Mouse (Mus musculus): ENCODE results near the gene 1700024B05Rik. TPM values are rescaled to one million over a fixed set of nuclear protein-coding genes. Genes with fewer than 3 reads are reported as not detected.
"Not testable (repeated sequence)": the region's sequence is repeated elsewhere in the genome, so short reads cannot be mapped to it uniquely, and the experiment has no call there.

The 1700024B05Rik gene
- polyA plus RNA-seq (2014; fragmentation: Nextera tagmentation; extraction: Ambion mirVana): not detected in 2 replicates

- not testable (repeated sequence) for H3K27ac ChIP-seq (ENCODE audit: low read depth); DNase-seq; H3K4me3 ChIP-seq (ENCODE audit: low read depth, low read length); H3K36me3 ChIP-seq (ENCODE audit: insufficient read depth); H3K4me1 ChIP-seq (ENCODE audit: insufficient read depth); H3K4me2 ChIP-seq; H3K9ac ChIP-seq; ATAC-seq (ENCODE audit: insufficient read depth); H3K27me3 ChIP-seq (ENCODE audit: insufficient read depth, low read length); H3K9me3 ChIP-seq (ENCODE audit: low read depth, low read length)
- WGBS: 68% methylated on average over 1 of the region's 2 CpGs
Observed at GRCm38 (mm10) chr14:41943695-41944094, at the start of gene 1700024B05Rik. Gene 1700024B05Rik, plus strand, starts transcription at chr14:41943995.

- DNase-seq; H3K9ac ChIP-seq; H3K27me3 ChIP-seq (ENCODE audit: insufficient read depth, low read length); H3K9me3 ChIP-seq (ENCODE audit: low read depth, low read length); H3K4me1 ChIP-seq (ENCODE audit: insufficient read depth); H3K4me3 ChIP-seq (ENCODE audit: low read depth, low read length); H3K4me2 ChIP-seq; H3K27ac ChIP-seq (ENCODE audit: low read depth); ATAC-seq (ENCODE audit: insufficient read depth); H3K36me3 ChIP-seq (ENCODE audit: insufficient read depth): not testable (repeated sequence)
- WGBS: no CpG with 5 or more reads among the region's 2 CpGs
Observed at GRCm38 (mm10) chr14:41907190-41907589, 36.6 kb upstream of the 1700024B05Rik start, which contains the start of gene Gm7980. Gene Gm7980, minus strand, starts transcription at chr14:41907290.

GRCm38 (mm10) chr14:41924649-41925048 is 19.1 kb upstream of the 1700024B05Rik start, which contains the start of gene 1700049E17Rik1:
Gene 1700049E17Rik1, plus strand, starts transcription at chr14:41924949.
- no CpG with 5 or more reads among the region's 1 CpGs for WGBS
- H3K9ac ChIP-seq; H3K27ac ChIP-seq (ENCODE audit: low read depth); ATAC-seq (ENCODE audit: insufficient read depth); H3K9me3 ChIP-seq (ENCODE audit: low read depth, low read length); H3K36me3 ChIP-seq (ENCODE audit: insufficient read depth); DNase-seq; H3K4me2 ChIP-seq; H3K4me1 ChIP-seq (ENCODE audit: insufficient read depth); H3K27me3 ChIP-seq (ENCODE audit: insufficient read depth, low read length); H3K4me3 ChIP-seq (ENCODE audit: low read depth, low read length): not testable (repeated sequence)

GRCm38 (mm10) chr14:41964095-41964494 is 20.3 kb downstream of the 1700024B05Rik start:
- H3K4me3 ChIP-seq (ENCODE audit: low read depth, low read length); H3K4me1 ChIP-seq (ENCODE audit: insufficient read depth); DNase-seq; H3K9me3 ChIP-seq (ENCODE audit: low read depth, low read length); H3K4me2 ChIP-seq; H3K9ac ChIP-seq; H3K36me3 ChIP-seq (ENCODE audit: insufficient read depth); H3K27me3 ChIP-seq (ENCODE audit: insufficient read depth, low read length); H3K27ac ChIP-seq (ENCODE audit: low read depth); ATAC-seq (ENCODE audit: insufficient read depth): not testable (repeated sequence)
- WGBS: 64% methylated on average over 4 of the region's 4 CpGs

- H3K4me2 ChIP-seq; ATAC-seq (ENCODE audit: insufficient read depth); DNase-seq; H3K36me3 ChIP-seq (ENCODE audit: insufficient read depth); H3K4me1 ChIP-seq (ENCODE audit: insufficient read depth); H3K27me3 ChIP-seq (ENCODE audit: insufficient read depth, low read length); H3K4me3 ChIP-seq (ENCODE audit: low read depth, low read length); H3K9me3 ChIP-seq (ENCODE audit: low read depth, low read length); H3K27ac ChIP-seq (ENCODE audit: low read depth); H3K9ac ChIP-seq: not testable (repeated sequence)
- 92% methylated on average over 1 of the region's 1 CpGs for WGBS
Observed at GRCm38 (mm10) chr14:41967827-41968226, 24.0 kb downstream of the 1700024B05Rik start, which contains the start of gene Gm6401. Gene Gm6401, minus strand, starts transcription at chr14:41967927.

GRCm38 (mm10) chr14:41968596-41968995 is 24.8 kb downstream of the 1700024B05Rik start:
- not testable (repeated sequence) for H3K4me2 ChIP-seq; H3K27ac ChIP-seq (ENCODE audit: low read depth); H3K36me3 ChIP-seq (ENCODE audit: insufficient read depth); DNase-seq; H3K9me3 ChIP-seq (ENCODE audit: low read depth, low read length); H3K9ac ChIP-seq; H3K27me3 ChIP-seq (ENCODE audit: insufficient read depth, low read length); H3K4me3 ChIP-seq (ENCODE audit: low read depth, low read length); ATAC-seq (ENCODE audit: insufficient read depth); H3K4me1 ChIP-seq (ENCODE audit: insufficient read depth)
- WGBS: 59% methylated on average over 3 of the region's 3 CpGs

- H3K36me3 ChIP-seq (ENCODE audit: insufficient read depth); H3K4me2 ChIP-seq; ATAC-seq (ENCODE audit: insufficient read depth); H3K27me3 ChIP-seq (ENCODE audit: insufficient read depth, low read length); H3K4me3 ChIP-seq (ENCODE audit: low read depth, low read length); H3K4me1 ChIP-seq (ENCODE audit: insufficient read depth); DNase-seq; H3K27ac ChIP-seq (ENCODE audit: low read depth); H3K9ac ChIP-seq; H3K9me3 ChIP-seq (ENCODE audit: low read depth, low read length): not testable (repeated sequence)
- WGBS: no CpG with 5 or more reads among the region's 1 CpGs
Observed at GRCm38 (mm10) chr14:41983225-41983624, 39.4 kb downstream of the 1700024B05Rik start, which contains the start of gene Gm3543. Gene Gm3543, minus strand, starts transcription at chr14:41983325.

Other genes starting within 250 kb of the 1700024B05Rik start
- gene Gm8068, start 242.1 kb upstream of the 1700024B05Rik start, polyA plus RNA-seq (2014; fragmentation: Nextera tagmentation; extraction: Ambion mirVana): not detected in 2 replicates
- not detected in 2 replicates for gene Gm7929, start 193.4 kb upstream of the 1700024B05Rik start, polyA plus RNA-seq (2014; fragmentation: Nextera tagmentation; extraction: Ambion mirVana)
- gene Gm47189, start 171.6 kb upstream of the 1700024B05Rik start, polyA plus RNA-seq (2014; fragmentation: Nextera tagmentation; extraction: Ambion mirVana): not detected in 2 replicates
- not detected in 2 replicates for gene Gm7980, start 36.7 kb upstream of the 1700024B05Rik start, polyA plus RNA-seq (2014; fragmentation: Nextera tagmentation; extraction: Ambion mirVana)
- not detected in 2 replicates for gene 1700049E17Rik1, start 19.0 kb upstream of the 1700024B05Rik start, polyA plus RNA-seq (2014; fragmentation: Nextera tagmentation; extraction: Ambion mirVana)
- not detected in 2 replicates for gene Gm6401, start 23.9 kb downstream of the 1700024B05Rik start, polyA plus RNA-seq (2014; fragmentation: Nextera tagmentation; extraction: Ambion mirVana)
- gene Gm3543, start 39.3 kb downstream of the 1700024B05Rik start, polyA plus RNA-seq (2014; fragmentation: Nextera tagmentation; extraction: Ambion mirVana): not detected in 2 replicates
- not detected in 2 replicates for gene Gm7951, start 173.4 kb downstream of the 1700024B05Rik start, polyA plus RNA-seq (2014; fragmentation: Nextera tagmentation; extraction: Ambion mirVana)
- not detected in 2 replicates for gene Gm17027, start 218.6 kb downstream of the 1700024B05Rik start, polyA plus RNA-seq (2014; fragmentation: Nextera tagmentation; extraction: Ambion mirVana)
- gene Gm3573, start 246.8 kb downstream of the 1700024B05Rik start, polyA plus RNA-seq (2014; fragmentation: Nextera tagmentation; extraction: Ambion mirVana): not detected in 2 replicates

Measured in lung, embryonic 14.5 days (tissue).